Mouse (Mus musculus): ENCODE data around the gene Epb41l1. TPM values are rescaled to one million over a fixed set of nuclear protein-coding genes. Genes with fewer than 3 reads are reported as not detected.
"Not testable (repeated sequence)": the region's sequence is repeated elsewhere in the genome, so short reads cannot be mapped to it uniquely, and the experiment has no call there.

The Epb41l1 gene
- polyA plus RNA-seq, 1 experiment from 2014 or later: 0.67 TPM

- no peaks in the 10 kb centered on the region; the same call in 1 of the 2 replicates for H3K4me1 ChIP-seq (ENCODE audit: control insufficient read depth, low read depth, low read length)
- H3K4me2 ChIP-seq (ENCODE audit: low read depth, low read length): no peak overlapping the region
- no peak overlapping the region for H3K9ac ChIP-seq (ENCODE audit: low read depth, low read length)
- H3K9me3 ChIP-seq (replicated peaks; ENCODE audit: control insufficient read depth, low read length): no peaks in the 10 kb centered on the region
- no peaks in the 10 kb centered on the region for H3K36me3 ChIP-seq (ENCODE audit: control insufficient read depth, insufficient read depth)
- 69% methylated on average over 7 of the region's 7 CpGs for WGBS (ENCODE audit: insufficient replicate concordance)
- no peak overlapping the region for H3K27ac ChIP-seq (ENCODE audit: low read length)
- no peak overlapping the region for H3K4me3 ChIP-seq (ENCODE audit: low read depth, low read length)
- ATAC-seq (ENCODE audit: low read depth): no peak
- H3K27me3 ChIP-seq (ENCODE audit: control insufficient read depth, insufficient read depth, low read depth, low read length): no peaks in the 10 kb centered on the region
Measured at GRCm38 (mm10) chr2:156397988-156398387, 22.7 kb upstream of the Epb41l1 start.

GRCm38 (mm10) chr2:156399485-156399884 lies 21.2 kb upstream of the Epb41l1 start:
- no peak overlapping the region for H3K4me3 ChIP-seq (ENCODE audit: low read depth, low read length)
- H3K4me1 ChIP-seq (ENCODE audit: control insufficient read depth, low read depth, low read length): no peaks in the 10 kb centered on the region; the same call in 1 of the 2 replicates
- no peaks in the 10 kb centered on the region for H3K9me3 ChIP-seq (replicated peaks; ENCODE audit: control insufficient read depth, low read length)
- no peak for ATAC-seq (ENCODE audit: low read depth)
- no peaks in the 10 kb centered on the region for H3K27me3 ChIP-seq (ENCODE audit: control insufficient read depth, insufficient read depth, low read depth, low read length)
- H3K27ac ChIP-seq (ENCODE audit: low read length): no peak overlapping the region
- no peak overlapping the region for H3K9ac ChIP-seq (ENCODE audit: low read depth, low read length)
- 67% methylated on average over 1 of the region's 1 CpGs for WGBS (ENCODE audit: insufficient replicate concordance)
- H3K4me2 ChIP-seq (ENCODE audit: low read depth, low read length): no peak overlapping the region
- no peaks in the 10 kb centered on the region for H3K36me3 ChIP-seq (ENCODE audit: control insufficient read depth, insufficient read depth)

GRCm38 (mm10) chr2:156401331-156401730 lies 19.4 kb upstream of the Epb41l1 start:
- no peaks in the 10 kb centered on the region; the same call in 1 of the 2 replicates for H3K4me1 ChIP-seq (ENCODE audit: control insufficient read depth, low read depth, low read length)
- no peak overlapping the region for H3K4me2 ChIP-seq (ENCODE audit: low read depth, low read length)
- no peaks in the 10 kb centered on the region for H3K27me3 ChIP-seq (ENCODE audit: control insufficient read depth, insufficient read depth, low read depth, low read length)
- no peak overlapping the region for H3K4me3 ChIP-seq (ENCODE audit: low read depth, low read length)
- no peaks in the 10 kb centered on the region for H3K9me3 ChIP-seq (replicated peaks; ENCODE audit: control insufficient read depth, low read length)
- H3K9ac ChIP-seq (ENCODE audit: low read depth, low read length): no peak overlapping the region
- H3K36me3 ChIP-seq (ENCODE audit: control insufficient read depth, insufficient read depth): no peaks in the 10 kb centered on the region
- no peak overlapping the region for H3K27ac ChIP-seq (ENCODE audit: low read length)
- WGBS (ENCODE audit: insufficient replicate concordance): 4% methylated on average over 9 of the region's 9 CpGs
- peak; percentile 77 for ATAC-seq (ENCODE audit: low read depth)

- Histone ChIP-seq H3K9me3 (replicated peaks; ENCODE audit: control insufficient read depth, low read length) (no peaks in the 10 kb centered on the region), H3K9ac (ENCODE audit: low read depth, low read length) (no peak overlapping the region), H3K27ac (ENCODE audit: low read length) (no peak overlapping the region), H3K27me3 (ENCODE audit: control insufficient read depth, insufficient read depth, low read depth, low read length) (no peaks in the 10 kb centered on the region), H3K36me3 (ENCODE audit: control insufficient read depth, insufficient read depth) (no peaks in the 10 kb centered on the region), H3K4me3 (ENCODE audit: low read depth, low read length) (no peak overlapping the region), H3K4me1 (ENCODE audit: control insufficient read depth, low read depth, low read length) (no peaks in the 10 kb centered on the region; the same call in 1 of the 2 replicates), H3K4me2 (ENCODE audit: low read depth, low read length) (no peak overlapping the region)
- no peak for ATAC-seq (ENCODE audit: low read depth)
- 67% methylated on average over 3 of the region's 3 CpGs for WGBS (ENCODE audit: insufficient replicate concordance)
Measured at GRCm38 (mm10) chr2:156402036-156402435, 18.7 kb upstream of the Epb41l1 start.

- Histone ChIP-seq H3K4me2 (ENCODE audit: low read depth, low read length) (no peak overlapping the region), H3K27me3 (ENCODE audit: control insufficient read depth, insufficient read depth, low read depth, low read length) (no peaks in the 10 kb centered on the region), H3K27ac (ENCODE audit: low read length) (no peak overlapping the region), H3K4me1 (ENCODE audit: control insufficient read depth, low read depth, low read length) (no peaks in the 10 kb centered on the region), H3K36me3 (ENCODE audit: control insufficient read depth, insufficient read depth) (no peaks in the 10 kb centered on the region), H3K9ac (ENCODE audit: low read depth, low read length) (no peak overlapping the region), H3K4me3 (ENCODE audit: low read depth, low read length) (no peak overlapping the region), H3K9me3 (replicated peaks; ENCODE audit: control insufficient read depth, low read length) (no peaks in the 10 kb centered on the region)
- ATAC-seq (ENCODE audit: low read depth): no peak
- 49% methylated on average over 3 of the region's 3 CpGs for WGBS (ENCODE audit: insufficient replicate concordance)
Measured at GRCm38 (mm10) chr2:156406987-156407386, 13.7 kb upstream of the Epb41l1 start.

GRCm38 (mm10) chr2:156408168-156408567 lies 12.5 kb upstream of the Epb41l1 start:
- Histone ChIP-seq H3K4me3 (ENCODE audit: low read depth, low read length) (no peak overlapping the region), H3K4me2 (ENCODE audit: low read depth, low read length) (no peak overlapping the region), H3K9me3 (replicated peaks; ENCODE audit: control insufficient read depth, low read length) (no peaks in the 10 kb centered on the region), H3K4me1 (ENCODE audit: control insufficient read depth, low read depth, low read length) (no peaks in the 10 kb centered on the region), H3K27ac (ENCODE audit: low read length) (no peak overlapping the region), H3K27me3 (ENCODE audit: control insufficient read depth, insufficient read depth, low read depth, low read length) (no peaks in the 10 kb centered on the region), H3K36me3 (ENCODE audit: control insufficient read depth, insufficient read depth) (no peaks in the 10 kb centered on the region), H3K9ac (ENCODE audit: low read depth, low read length) (no peak overlapping the region)
- no peak for ATAC-seq (ENCODE audit: low read depth)
- WGBS (ENCODE audit: insufficient replicate concordance): 51% methylated on average over 8 of the region's 8 CpGs

GRCm38 (mm10) chr2:156411348-156411747 lies 9.4 kb upstream of the Epb41l1 start:
- not testable (repeated sequence) for H3K4me2 ChIP-seq (ENCODE audit: low read depth, low read length); H3K36me3 ChIP-seq (ENCODE audit: control insufficient read depth, insufficient read depth); ATAC-seq (ENCODE audit: low read depth); H3K4me3 ChIP-seq (ENCODE audit: low read depth, low read length); H3K27ac ChIP-seq (ENCODE audit: low read length); H3K9me3 ChIP-seq (replicated peaks; ENCODE audit: control insufficient read depth, low read length); H3K27me3 ChIP-seq (ENCODE audit: control insufficient read depth, insufficient read depth, low read depth, low read length); H3K4me1 ChIP-seq (ENCODE audit: control insufficient read depth, low read depth, low read length); H3K9ac ChIP-seq (ENCODE audit: low read depth, low read length)
- 73% methylated on average over 4 of the region's 7 CpGs for WGBS (ENCODE audit: insufficient replicate concordance)

GRCm38 (mm10) chr2:156414996-156415395 lies 5.7 kb upstream of the Epb41l1 start:
- H3K9ac ChIP-seq (ENCODE audit: low read depth, low read length): no peak overlapping the region
- H3K4me1 ChIP-seq (ENCODE audit: control insufficient read depth, low read depth, low read length): no peaks in the 10 kb centered on the region
- H3K36me3 ChIP-seq (ENCODE audit: control insufficient read depth, insufficient read depth): no peaks in the 10 kb centered on the region
- no peak for ATAC-seq (ENCODE audit: low read depth)
- peaks cover 13% of the 10 kb centered on the region for H3K27me3 ChIP-seq (ENCODE audit: control insufficient read depth, insufficient read depth, low read depth, low read length)
- no peaks in the 10 kb centered on the region for H3K9me3 ChIP-seq (replicated peaks; ENCODE audit: control insufficient read depth, low read length)
- no peak overlapping the region for H3K4me3 ChIP-seq (ENCODE audit: low read depth, low read length)
- no peak overlapping the region for H3K27ac ChIP-seq (ENCODE audit: low read length)
- H3K4me2 ChIP-seq (ENCODE audit: low read depth, low read length): no peak overlapping the region
- WGBS (ENCODE audit: insufficient replicate concordance): 51% methylated on average over 2 of the region's 2 CpGs

- no peak overlapping the region for H3K27ac ChIP-seq (ENCODE audit: low read length)
- 46% methylated on average over 5 of the region's 5 CpGs for WGBS (ENCODE audit: insufficient replicate concordance)
- no peaks in the 10 kb centered on the region for H3K9me3 ChIP-seq (replicated peaks; ENCODE audit: control insufficient read depth, low read length)
- no peak overlapping the region for H3K9ac ChIP-seq (ENCODE audit: low read depth, low read length)
- no peak overlapping the region for H3K4me2 ChIP-seq (ENCODE audit: low read depth, low read length)
- H3K4me3 ChIP-seq (ENCODE audit: low read depth, low read length): no peak overlapping the region
- H3K27me3 ChIP-seq (ENCODE audit: control insufficient read depth, insufficient read depth, low read depth, low read length): peaks cover 19% of the 10 kb centered on the region
- H3K36me3 ChIP-seq (ENCODE audit: control insufficient read depth, insufficient read depth): no peaks in the 10 kb centered on the region
- no peaks in the 10 kb centered on the region for H3K4me1 ChIP-seq (ENCODE audit: control insufficient read depth, low read depth, low read length)
- ATAC-seq (ENCODE audit: low read depth): no peak
Measured at GRCm38 (mm10) chr2:156415674-156416073, 5.0 kb upstream of the Epb41l1 start.

Measured in liver, embryonic 16.5 days (tissue).